Mouse (Mus musculus) small intestine, adult 2 months (tissue): ENCODE data around the gene Srl. TPM values are rescaled to one million over a fixed set of nuclear protein-coding genes. Genes with fewer than 3 reads are reported as not detected.
"Not testable (repeated sequence)": the region's sequence is repeated elsewhere in the genome, so short reads cannot be mapped to it uniquely, and the experiment has no call there.

Source experiments
- H3K27ac ChIP-seq: fragments of 200-500 bp; 2 replicates; pipeline ENCODE4 v1.5.1; 2012; ENCODE audit warnings: low read depth, low read length, control low read depth, inconsistent platforms; ENCODE audit not compliant: insufficient read depth
- H3K27me3 ChIP-seq: fragments of 200-500 bp; 2 replicates; pipeline ENCODE4 v1.6.1; 2012; ENCODE audit warnings: mild to moderate bottlenecking, moderate library complexity, low read length, inconsistent platforms; ENCODE audit not compliant: control insufficient read depth, insufficient read depth
- H3K36me3 ChIP-seq: fragments of 200-500 bp; 2 replicates; pipeline ENCODE4 v1.6.1; 2012; ENCODE audit warnings: mild to moderate bottlenecking, low read length, control low read depth, inconsistent platforms; ENCODE audit not compliant: control insufficient read depth, insufficient read depth
- H3K4me1 ChIP-seq: fragments of 200-500 bp; 2 replicates; pipeline ENCODE4 v1.6.1; 2012; ENCODE audit warnings: low read length, inconsistent platforms, mixed read lengths; ENCODE audit not compliant: control insufficient read depth, insufficient read depth, insufficient read length
- H3K4me3 ChIP-seq: fragments of 200-500 bp; 2 replicates; pipeline ENCODE4 v1.5.1; 2012; ENCODE audit warnings: low read depth, mild to moderate bottlenecking, control low read depth, inconsistent platforms, low read length, moderate library complexity
- CTCF ChIP-seq: fragments of 200-500 bp; IDR thresholded peaks from 2 replicates; pipeline ENCODE4 v1.5.1; 2012; ENCODE audit warnings: low read depth, mild to moderate bottlenecking, control low read depth, inconsistent platforms, low read length, moderate library complexity, mixed read lengths; ENCODE audit not compliant: insufficient replicate concordance, insufficient read length; ENCODE audit errors: extremely low read depth
- POLR2A ChIP-seq: fragments of 200-500 bp; IDR thresholded peaks from 2 replicates; pipeline ENCODE4 v1.6.1; 2012; ENCODE audit warnings: low read depth, mild to moderate bottlenecking, control low read depth, inconsistent platforms, low read length, moderate library complexity
- WGBS: fragments of 180-500 bp; shearing (Covaris S2); methylation state at CpG from one replicate; pipeline ENCODE4 v1.1.7; 2018; 5-methylcytosine and 5-hydroxymethylcytosine counted together
- polyA plus RNA-seq: library from polyadenylated mRNA; depleted of rRNA; stranded (reverse); fragments of >200 nt; gene quantifications from 2 replicates; pipeline ENCODE4 v1.2.3, GENCODE M21; 2012

Srl gene
- polyA plus RNA-seq, 1 experiment: 0.18 TPM

- H3K27me3 ChIP-seq: no peaks in the 10 kb centered on the region
- H3K36me3 ChIP-seq: peaks cover 7% of the 10 kb centered on the region
- TF ChIP-seq POLR2A (no peak), CTCF (no peak)
- H3K27ac ChIP-seq: no peak overlapping the region
- peaks cover 3% of the 10 kb centered on the region; the same call in 1 of the 2 replicates for H3K4me1 ChIP-seq
- 29% methylated on average over 7 of the region's 7 CpGs for WGBS
- no peak overlapping the region for H3K4me3 ChIP-seq
Observed at GRCm38 (mm10) chr16:4542236-4542774, 689 bp upstream of the Srl start.

DNA sequence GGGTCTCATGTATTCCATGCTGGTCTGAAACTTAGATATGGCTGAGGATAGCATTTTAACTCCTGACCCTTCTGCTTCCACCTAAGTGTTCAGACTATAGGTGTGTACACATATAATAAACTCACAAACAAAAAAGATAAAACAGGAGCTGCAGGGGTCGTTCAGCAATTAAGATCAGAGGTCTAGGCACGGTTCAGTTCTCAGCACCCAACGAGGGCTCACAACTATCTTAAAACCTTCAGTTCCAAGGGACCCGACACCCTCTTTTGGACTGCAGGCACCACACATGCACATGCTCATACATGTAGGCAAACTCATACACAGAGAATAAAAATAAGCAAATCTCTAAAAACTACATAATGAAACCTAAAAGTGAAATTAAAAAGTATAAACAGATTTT lies 583 bp downstream of the Srl start:
- TF ChIP-seq POLR2A (no peak), CTCF (no peak)
- 44% methylated on average over 4 of the region's 4 CpGs for WGBS
- H3K36me3 ChIP-seq: peaks cover 3% of the 10 kb centered on the region
- H3K4me3 ChIP-seq: no peak overlapping the region
- no peaks in the 10 kb centered on the region for H3K27me3 ChIP-seq
- peaks cover 3% of the 10 kb centered on the region; the same call in 1 of the 2 replicates for H3K4me1 ChIP-seq
- no peak overlapping the region for H3K27ac ChIP-seq

DNA sequence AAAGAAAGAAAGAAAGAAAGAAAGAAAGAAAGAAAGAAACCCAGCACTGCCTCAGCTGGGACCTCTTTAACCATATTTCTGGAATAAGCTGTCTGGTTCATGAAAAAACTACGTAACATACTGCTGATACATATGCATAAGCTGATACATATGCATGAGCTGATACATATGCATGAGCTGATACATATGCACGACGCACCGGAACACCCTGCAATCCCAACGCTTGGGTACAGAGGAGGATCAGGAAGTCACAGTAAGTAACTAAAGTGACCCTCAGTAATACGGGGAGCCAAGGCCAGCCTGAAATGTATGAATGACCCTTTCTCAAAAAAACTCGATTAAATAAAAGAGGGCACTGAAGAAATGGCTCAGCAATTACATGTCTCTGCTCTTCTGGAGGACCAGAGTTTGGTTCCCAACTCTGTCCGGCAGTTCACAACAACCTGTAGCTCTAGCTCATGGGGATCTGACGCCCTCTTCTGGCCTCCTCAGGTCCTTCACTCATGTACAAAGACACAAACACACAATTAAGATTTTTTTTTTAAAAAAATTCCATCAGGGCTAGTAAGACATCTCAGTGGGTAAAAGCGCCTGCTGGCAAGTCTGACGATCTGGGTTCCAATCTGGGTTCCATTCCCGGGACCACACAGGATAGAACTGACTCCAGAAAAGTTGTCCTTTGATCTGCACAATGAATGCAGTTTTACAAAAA lies 1.4 kb downstream of the Srl start:
- Histone ChIP-seq H3K36me3 (peaks cover 3% of the 10 kb centered on the region; the same call in 1 of the 2 replicates), H3K4me3 (no peak overlapping the region), H3K27ac (no peak overlapping the region), H3K27me3 (no peaks in the 10 kb centered on the region), H3K4me1 (peaks cover 3% of the 10 kb centered on the region; the same call in 1 of the 2 replicates)
- no peak for TF ChIP-seq CTCF
- TF ChIP-seq POLR2A: no peak
- WGBS: 90% methylated on average over 12 of the region's 12 CpGs

- no peak overlapping the region for H3K27ac ChIP-seq
- no peak for TF ChIP-seq POLR2A
- no peak for TF ChIP-seq CTCF
- H3K27me3 ChIP-seq: no peaks in the 10 kb centered on the region
- WGBS: 75% methylated on average over 4 of the region's 4 CpGs
- H3K4me3 ChIP-seq: no peak overlapping the region
- H3K36me3 ChIP-seq: no peaks in the 10 kb centered on the region
- H3K4me1 ChIP-seq: peaks cover 3% of the 10 kb centered on the region; the same call in 1 of the 2 replicates
Observed at GRCm38 (mm10) chr16:4539521-4539920, 2.1 kb downstream of the Srl start.

DNA sequence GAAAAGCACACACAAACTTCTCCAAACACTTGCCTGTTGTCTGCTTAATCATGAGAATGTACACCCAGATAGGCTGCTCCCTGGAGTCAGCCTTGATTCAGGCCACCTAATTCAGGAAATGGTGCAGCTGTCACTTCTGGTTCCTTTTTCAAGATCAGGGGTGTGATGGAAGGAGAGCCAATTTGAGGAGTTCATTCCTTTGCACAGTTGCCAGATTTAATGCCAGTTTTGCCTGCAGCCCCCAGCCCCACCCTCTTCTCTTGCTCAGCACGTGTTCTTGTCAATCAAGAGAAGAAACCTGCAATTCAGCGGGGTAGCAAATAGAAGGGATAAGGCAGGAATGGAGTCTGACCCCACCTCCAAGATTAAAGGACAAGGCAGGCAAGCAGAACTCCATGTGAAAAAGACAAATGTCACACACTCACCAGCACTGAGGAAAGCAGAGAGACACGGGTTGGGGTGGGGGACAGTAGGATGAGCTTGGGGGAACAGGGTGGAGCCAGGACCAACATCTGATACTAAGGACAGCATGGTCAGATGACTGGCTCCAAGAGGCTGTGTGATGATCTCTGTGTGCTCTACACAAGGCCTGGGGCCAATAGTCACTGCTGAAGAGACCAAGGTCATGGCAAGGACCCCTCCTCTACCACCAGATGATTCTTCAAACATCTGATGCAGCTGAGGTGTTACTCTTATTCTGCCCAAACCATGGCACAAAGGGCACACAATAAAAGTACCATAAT lies 3.8 kb downstream of the Srl start:
- 36% methylated on average over 3 of the region's 3 CpGs for WGBS
- no peak overlapping the region for H3K4me3 ChIP-seq
- H3K27me3 ChIP-seq: no peaks in the 10 kb centered on the region
- H3K4me1 ChIP-seq: peaks cover 3% of the 10 kb centered on the region; the same call in 1 of the 2 replicates
- no peak for TF ChIP-seq POLR2A
- TF ChIP-seq CTCF: no peak
- H3K27ac ChIP-seq: no peak overlapping the region
- H3K36me3 ChIP-seq: no peaks in the 10 kb centered on the region

DNA sequence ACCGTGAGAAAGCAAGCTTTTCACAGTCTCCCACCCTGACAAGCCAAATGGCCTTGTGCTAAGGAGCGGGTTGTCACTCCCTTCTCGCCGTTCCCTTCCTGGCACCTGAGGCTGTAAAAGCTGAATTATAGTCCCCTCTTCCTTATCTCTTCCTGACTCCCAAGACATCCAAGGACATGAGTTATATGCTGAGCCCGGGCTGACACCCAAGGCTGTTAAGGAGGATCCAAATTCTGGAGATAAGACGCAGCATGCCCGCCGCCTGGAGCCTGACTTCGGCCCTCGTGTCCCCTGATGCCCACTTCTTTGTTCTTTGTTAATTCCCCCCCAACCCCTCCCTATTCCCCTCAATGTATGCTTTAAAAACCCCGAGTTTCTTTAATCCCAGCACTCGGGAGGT lies 14.2 kb downstream of the Srl start:
- not testable (repeated sequence) for H3K4me1 ChIP-seq, H3K4me3 ChIP-seq, H3K27ac ChIP-seq, H3K36me3 ChIP-seq, H3K27me3 ChIP-seq
- WGBS: 86% methylated on average over 12 of the region's 12 CpGs

DNA sequence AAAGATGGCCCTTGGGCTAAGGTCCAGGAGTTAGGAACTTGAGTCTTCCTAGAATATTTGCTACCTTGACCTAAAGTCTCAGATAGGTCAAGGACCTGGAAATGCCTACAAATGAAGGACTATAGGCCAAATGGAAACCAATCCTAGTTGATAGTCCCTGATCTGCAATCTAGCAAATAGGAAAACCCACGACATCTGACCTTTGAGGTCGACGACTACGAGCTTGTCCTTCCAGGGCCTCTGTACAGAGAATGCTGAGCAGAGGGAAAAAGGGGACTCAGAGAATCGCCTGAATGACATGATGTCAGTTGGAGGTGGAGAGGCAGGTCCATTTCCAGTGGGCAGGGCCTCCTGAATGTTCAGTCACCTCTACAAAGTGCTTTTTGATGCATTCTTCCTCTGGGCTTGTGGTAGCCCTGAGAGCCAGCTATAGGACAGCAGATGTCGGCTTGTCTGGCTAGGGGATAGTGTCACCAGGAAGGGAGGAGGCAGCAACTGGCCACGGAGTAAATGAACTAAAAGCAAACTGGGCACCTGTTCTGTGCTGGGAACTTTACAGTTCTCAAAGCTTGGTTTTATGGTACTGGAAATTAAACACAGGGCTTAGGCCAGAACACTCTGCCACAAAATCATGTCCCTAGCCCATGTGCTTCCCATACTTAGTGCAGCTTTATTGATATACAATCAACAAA lies 18.2 kb downstream of the Srl start:
- Histone ChIP-seq H3K27me3 (no peaks in the 10 kb centered on the region), H3K36me3 (no peaks in the 10 kb centered on the region), H3K4me3 (no peak overlapping the region), H3K27ac (no peak overlapping the region), H3K4me1 (0 out of 2 replicates have a peak, but pooled peaks cover 3% of the 10 kb centered on the region)
- TF ChIP-seq POLR2A (no peak), CTCF (no peak)
- WGBS: 75% methylated on average over 7 of the region's 7 CpGs
